Mouse (Mus musculus) midbrain, embryonic 10.5 days (tissue): ENCODE data around the gene Macrod1. TPM values are rescaled to one million over a fixed set of nuclear protein-coding genes. Genes with fewer than 3 reads are reported as not detected.

ENCODE experiments used
- DNase-seq: peaks from one replicate; pipeline ENCODE4 v3.0.0-alpha.2; 2017; ENCODE audit warnings: low spot score
- H3K27ac ChIP-seq: fragments of 300-500 bp; sonication (generic); replicated peaks from 2 replicates; pipeline ENCODE4 v1.5.1; 2016; ENCODE audit warnings: mild to moderate bottlenecking
- H3K27me3 ChIP-seq: fragments of 300-500 bp; sonication (generic); 2 replicates; pipeline ENCODE4 v1.6.1; 2016; ENCODE audit warnings: low read depth, mild to moderate bottlenecking; ENCODE audit not compliant: poor library complexity, severe bottlenecking
- H3K36me3 ChIP-seq: fragments of 300-500 bp; sonication (generic); 2 replicates; pipeline ENCODE4 v1.6.1; 2016; ENCODE audit warnings: mild to moderate bottlenecking, moderate library complexity
- H3K4me1 ChIP-seq: fragments of 300-500 bp; sonication (generic); 2 replicates; pipeline ENCODE4 v1.6.1; 2016
- H3K4me3 ChIP-seq: fragments of 300-500 bp; sonication (generic); 2 replicates; pipeline ENCODE4 v1.5.1; 2016; ENCODE audit warnings: mild to moderate bottlenecking, moderate library complexity
- H3K9me3 ChIP-seq: fragments of 300-500 bp; sonication (generic); replicated peaks from 2 replicates; pipeline ENCODE4 v1.6.1; 2016; ENCODE audit warnings: mild to moderate bottlenecking
- WGBS: fragments of 180-500 bp; shearing (Covaris S2); methylation state at CpG from one replicate; pipeline ENCODE4 v1.1.7; 2016; 5-methylcytosine and 5-hydroxymethylcytosine counted together
- polyA plus RNA-seq: library from polyadenylated mRNA; unstranded; fragments of >200 nt; fragmentation: Nextera tagmentation; extraction: Ambion mirVana; gene quantifications from 2 replicates; pipeline ENCODE4 v1.2.1, GENCODE M21; 2016

Macrod1 gene
- polyA plus RNA-seq, 1 experiment from 2014 or later: 2.2 TPM

- H3K27ac ChIP-seq: peak overlapping the region; percentile 84
- WGBS: 5% methylated on average over 13 of the region's 14 CpGs
- DNase-seq: peak; percentile 80
- no peaks in the 10 kb centered on the region for H3K9me3 ChIP-seq
- H3K4me1 ChIP-seq: peaks cover 89% of the 10 kb centered on the region
- H3K27me3 ChIP-seq: peaks cover 96% of the 10 kb centered on the region
- peak overlapping the region; percentile 39 for H3K4me3 ChIP-seq
- no peaks in the 10 kb centered on the region for H3K36me3 ChIP-seq
Observed at GRCm38 (mm10) chr19:7160151-7160906, 103.7 kb downstream of the Macrod1 start.

GRCm38 (mm10) chr19:7161064-7161463, 104.5 kb downstream of the Macrod1 start:
- no peaks in the 10 kb centered on the region for H3K36me3 ChIP-seq
- no peak overlapping the region for H3K4me3 ChIP-seq
- no peak for DNase-seq
- H3K27ac ChIP-seq: peak overlapping the region; percentile 84
- peaks cover 94% of the 10 kb centered on the region for H3K4me1 ChIP-seq
- WGBS: 75% methylated on average over 3 of the region's 3 CpGs
- H3K27me3 ChIP-seq: peaks cover 100% of the 10 kb centered on the region
- H3K9me3 ChIP-seq: no peaks in the 10 kb centered on the region

GRCm38 (mm10) chr19:7164238-7164637, 107.6 kb downstream of the Macrod1 start:
- peaks cover 100% of the 10 kb centered on the region for H3K27me3 ChIP-seq
- DNase-seq: no peak
- peaks cover 94% of the 10 kb centered on the region for H3K4me1 ChIP-seq
- no peaks in the 10 kb centered on the region for H3K36me3 ChIP-seq
- H3K9me3 ChIP-seq: no peaks in the 10 kb centered on the region
- H3K27ac ChIP-seq: peak overlapping the region; percentile 86; the same call in 1 of the 2 replicates
- WGBS: 9% methylated on average over 6 of the region's 6 CpGs
- H3K4me3 ChIP-seq: peak overlapping the region; percentile 76

GRCm38 (mm10) chr19:7164820-7165323, 108.3 kb downstream of the Macrod1 start:
- Histone ChIP-seq H3K27me3 (peaks cover 99% of the 10 kb centered on the region), H3K36me3 (no peaks in the 10 kb centered on the region), H3K9me3 (no peaks in the 10 kb centered on the region), H3K4me3 (peak overlapping the region; percentile 76), H3K27ac (peak overlapping the region; percentile 86), H3K4me1 (peaks cover 88% of the 10 kb centered on the region)
- under 1% methylated on average over 34 of the region's 35 CpGs for WGBS
- DNase-seq: peak; percentile 51

GRCm38 (mm10) chr19:7165509-7166199, 109.0 kb downstream of the Macrod1 start:
- peak; percentile 58 for DNase-seq
- WGBS: under 1% methylated on average over 89 of the region's 105 CpGs
- peaks cover 98% of the 10 kb centered on the region for H3K27me3 ChIP-seq
- H3K4me3 ChIP-seq: peak overlapping the region; percentile 76
- peak overlapping the region; percentile 86 for H3K27ac ChIP-seq
- no peaks in the 10 kb centered on the region for H3K9me3 ChIP-seq
- H3K4me1 ChIP-seq: peaks cover 80% of the 10 kb centered on the region
- no peaks in the 10 kb centered on the region for H3K36me3 ChIP-seq

- no peak for DNase-seq
- H3K9me3 ChIP-seq: no peaks in the 10 kb centered on the region
- H3K36me3 ChIP-seq: no peaks in the 10 kb centered on the region
- 3% methylated on average over 15 of the region's 15 CpGs for WGBS
- H3K27me3 ChIP-seq: peaks cover 98% of the 10 kb centered on the region
- H3K4me3 ChIP-seq: peak overlapping the region; percentile 76
- H3K4me1 ChIP-seq: peaks cover 80% of the 10 kb centered on the region
- H3K27ac ChIP-seq: peak overlapping the region; percentile 86
Observed at GRCm38 (mm10) chr19:7166200-7166711, 109.6 kb downstream of the Macrod1 start.

GRCm38 (mm10) chr19:7166767-7167166, 110.2 kb downstream of the Macrod1 start:
- Histone ChIP-seq H3K4me1 (peaks cover 81% of the 10 kb centered on the region), H3K27ac (no peak overlapping the region), H3K4me3 (peak overlapping the region; percentile 76; the same call in 1 of the 2 replicates), H3K36me3 (no peaks in the 10 kb centered on the region), H3K27me3 (peaks cover 94% of the 10 kb centered on the region), H3K9me3 (no peaks in the 10 kb centered on the region)
- no peak for DNase-seq
- 5% methylated on average over 6 of the region's 6 CpGs for WGBS

GRCm38 (mm10) chr19:7168423-7168822, 111.8 kb downstream of the Macrod1 start:
- DNase-seq: no peak
- H3K9me3 ChIP-seq: no peaks in the 10 kb centered on the region
- peaks cover 81% of the 10 kb centered on the region for H3K27me3 ChIP-seq
- no peak overlapping the region for H3K4me3 ChIP-seq
- H3K36me3 ChIP-seq: no peaks in the 10 kb centered on the region
- H3K4me1 ChIP-seq: peaks cover 82% of the 10 kb centered on the region
- H3K27ac ChIP-seq: 0 out of 2 replicates have a peak overlapping the region, but pooled peaks have one; percentile 35
- 32% methylated on average over 2 of the region's 2 CpGs for WGBS

GRCm38 (mm10) chr19:7170916-7171315, 114.3 kb downstream of the Macrod1 start:
- 75% methylated on average over 6 of the region's 6 CpGs for WGBS
- Histone ChIP-seq H3K4me3 (0 out of 2 replicates have a peak overlapping the region, but pooled peaks have one; percentile 37), H3K27ac (peak overlapping the region; percentile 88)

GRCm38 (mm10) chr19:7171447-7171846, 114.8 kb downstream of the Macrod1 start:
- 7% methylated on average over 8 of the region's 8 CpGs for WGBS
- DNase-seq: peak; percentile 48
- H3K36me3 ChIP-seq: no peaks in the 10 kb centered on the region
- peaks cover 74% of the 10 kb centered on the region for H3K27me3 ChIP-seq
- H3K27ac ChIP-seq: peak overlapping the region; percentile 88
- H3K4me1 ChIP-seq: peaks cover 63% of the 10 kb centered on the region
- peak overlapping the region; percentile 37 for H3K4me3 ChIP-seq
- no peaks in the 10 kb centered on the region for H3K9me3 ChIP-seq

More at GRCm38 (mm10) chr19:7170916-7171315, 114.3 kb downstream of the Macrod1 start:
- Histone ChIP-seq H3K4me1 (peaks cover 63% of the 10 kb centered on the region), H3K36me3 (no peaks in the 10 kb centered on the region), H3K9me3 (no peaks in the 10 kb centered on the region), H3K27me3 (peaks cover 74% of the 10 kb centered on the region)
- no peak for DNase-seq

GRCm38 (mm10) chr19:7172051-7172866, 115.6 kb downstream of the Macrod1 start:
- Histone ChIP-seq H3K4me3 (peak overlapping the region; percentile 37), H3K4me1 (peaks cover 60% of the 10 kb centered on the region), H3K9me3 (no peaks in the 10 kb centered on the region), H3K27ac (peak overlapping the region; percentile 88), H3K36me3 (no peaks in the 10 kb centered on the region), H3K27me3 (peaks cover 72% of the 10 kb centered on the region)
- 18% methylated on average over 13 of the region's 13 CpGs for WGBS
- peak; percentile 88 for DNase-seq
